Mouse (Mus musculus): ENCODE results near the gene Olfr284. TPM values are rescaled to one million over a fixed set of nuclear protein-coding genes. Genes with fewer than 3 reads are reported as not detected.

Gene Olfr284
- not detected in 2 replicates for polyA plus RNA-seq (2014; fragmentation: Nextera tagmentation; extraction: Ambion mirVana)

GRCm38 (mm10) chr15:98340887-98341286 lies at the start of gene Olfr284:
Gene Olfr284 (minus strand): TSS chr15:98340987.
- DNase-seq (ENCODE audit: low spot score) = no peak
- Histone ChIP-seq H3K9ac (ENCODE audit: low read depth, low read length) (no peak within 1 kb of the TSS), H3K27ac (ENCODE audit: low read depth, low read length) (no peak within 1 kb of the TSS), H3K9me3 (ENCODE audit: control insufficient read depth, low read length) (no peaks in the 10 kb centered on the region), H3K4me3 (ENCODE audit: low read depth, low read length) (no peak within 1 kb of the TSS), H3K4me1 (replicated peaks; ENCODE audit: control insufficient read depth, insufficient read depth, low read length) (no peaks in the 10 kb centered on the region), H3K27me3 (ENCODE audit: control insufficient read depth, insufficient read depth, low read length) (no peaks in the 10 kb centered on the region), H3K36me3 (ENCODE audit: control insufficient read depth, insufficient read depth, low read length) (no peaks in the 10 kb centered on the region), H3K4me2 (replicated peaks; ENCODE audit: low read depth, low read length) (no peak within 1 kb of the TSS)
- no peak for ATAC-seq (ENCODE audit: low FRiP score)
- WGBS = 89% methylated on average over 8 of the region's 8 CpGs

- ATAC-seq (ENCODE audit: low FRiP score) (no peak), DNase-seq (ENCODE audit: low spot score) (peak; percentile 85)
- WGBS = 33% methylated on average over 7 of the region's 7 CpGs
- H3K9ac ChIP-seq (ENCODE audit: low read depth, low read length) = no peak overlapping the region
- no peak overlapping the region for H3K4me3 ChIP-seq (ENCODE audit: low read depth, low read length)
- H3K27ac ChIP-seq (ENCODE audit: low read depth, low read length) = no peak overlapping the region
- no peaks in the 10 kb centered on the region for H3K4me1 ChIP-seq (replicated peaks; ENCODE audit: control insufficient read depth, insufficient read depth, low read length)
- H3K27me3 ChIP-seq (ENCODE audit: control insufficient read depth, insufficient read depth, low read length) = no peaks in the 10 kb centered on the region
- H3K36me3 ChIP-seq (ENCODE audit: control insufficient read depth, insufficient read depth, low read length) = no peaks in the 10 kb centered on the region
- H3K4me2 ChIP-seq (replicated peaks; ENCODE audit: low read depth, low read length) = no peak overlapping the region
- no peaks in the 10 kb centered on the region for H3K9me3 ChIP-seq (ENCODE audit: control insufficient read depth, low read length)
These were observed 49.0 kb upstream of the Olfr284 start for GRCm38 (mm10) chr15:98389796-98390195.

GRCm38 (mm10) chr15:98387621-98388020 lies 46.8 kb upstream of the Olfr284 start:
- Histone ChIP-seq H3K4me1 (replicated peaks; ENCODE audit: control insufficient read depth, insufficient read depth, low read length) (no peaks in the 10 kb centered on the region), H3K27ac (ENCODE audit: low read depth, low read length) (no peak overlapping the region), H3K9ac (ENCODE audit: low read depth, low read length) (no peak overlapping the region), H3K9me3 (ENCODE audit: control insufficient read depth, low read length) (no peaks in the 10 kb centered on the region), H3K36me3 (ENCODE audit: control insufficient read depth, insufficient read depth, low read length) (no peaks in the 10 kb centered on the region), H3K27me3 (ENCODE audit: control insufficient read depth, insufficient read depth, low read length) (no peaks in the 10 kb centered on the region), H3K4me2 (replicated peaks; ENCODE audit: low read depth, low read length) (no peak overlapping the region), H3K4me3 (ENCODE audit: low read depth, low read length) (no peak overlapping the region)
- ATAC-seq (ENCODE audit: low FRiP score) (no peak), DNase-seq (ENCODE audit: low spot score) (peak; percentile 8)
- 83% methylated on average over 2 of the region's 2 CpGs for WGBS

GRCm38 (mm10) chr15:98380846-98381245 lies 40.1 kb upstream of the Olfr284 start, which contains the start of gene Olfr283:
Gene Olfr283 (minus strand): TSS chr15:98380946.
- no peak for ATAC-seq (ENCODE audit: low FRiP score)
- Histone ChIP-seq H3K4me1 (replicated peaks; ENCODE audit: control insufficient read depth, insufficient read depth, low read length) (no peaks in the 10 kb centered on the region), H3K4me3 (ENCODE audit: low read depth, low read length) (no peak within 1 kb of the TSS), H3K27me3 (ENCODE audit: control insufficient read depth, insufficient read depth, low read length) (no peaks in the 10 kb centered on the region), H3K4me2 (replicated peaks; ENCODE audit: low read depth, low read length) (no peak within 1 kb of the TSS), H3K27ac (ENCODE audit: low read depth, low read length) (no peak within 1 kb of the TSS), H3K9ac (ENCODE audit: low read depth, low read length) (no peak within 1 kb of the TSS), H3K9me3 (ENCODE audit: control insufficient read depth, low read length) (no peaks in the 10 kb centered on the region), H3K36me3 (ENCODE audit: control insufficient read depth, insufficient read depth, low read length) (no peaks in the 10 kb centered on the region)
- 85% methylated on average over 6 of the region's 6 CpGs for whole genome bisulfite sequencing
- DNase-seq (ENCODE audit: low spot score) = no peak

- 92% methylated on average over 13 of the region's 13 CpGs for WGBS
- no peak overlapping the region for H3K27ac ChIP-seq (ENCODE audit: low read depth, low read length)
These were observed 37.4 kb upstream of the Olfr284 start for GRCm38 (mm10) chr15:98378209-98378608.

GRCm38 (mm10) chr15:98317177-98317724 lies 23.5 kb downstream of the Olfr284 start, which contains the start of gene Olfr285:
Gene Olfr285 (minus strand): TSS chr15:98317353.
- H3K9ac ChIP-seq (ENCODE audit: low read depth, low read length) = no peak within 1 kb of the TSS
- ATAC-seq (ENCODE audit: low FRiP score) = no peak
- H3K9me3 ChIP-seq (ENCODE audit: control insufficient read depth, low read length) = no peaks in the 10 kb centered on the region
- no peaks in the 10 kb centered on the region for H3K36me3 ChIP-seq (ENCODE audit: control insufficient read depth, insufficient read depth, low read length)
- H3K27ac ChIP-seq (ENCODE audit: low read depth, low read length) = no peak within 1 kb of the TSS
- 90% methylated on average over 5 of the region's 5 CpGs for WGBS
- no peaks in the 10 kb centered on the region for H3K27me3 ChIP-seq (ENCODE audit: control insufficient read depth, insufficient read depth, low read length)
- no peak for DNase-seq (ENCODE audit: low spot score)
- no peaks in the 10 kb centered on the region for H3K4me1 ChIP-seq (replicated peaks; ENCODE audit: control insufficient read depth, insufficient read depth, low read length)
- H3K4me2 ChIP-seq (replicated peaks; ENCODE audit: low read depth, low read length) = no peak within 1 kb of the TSS
- no peak within 1 kb of the TSS for H3K4me3 ChIP-seq (ENCODE audit: low read depth, low read length)

More at GRCm38 (mm10) chr15:98378209-98378608, 37.4 kb upstream of the Olfr284 start:
- DNase-seq (ENCODE audit: low spot score) (no peak), ATAC-seq (ENCODE audit: low FRiP score) (no peak)
- Histone ChIP-seq H3K4me2 (replicated peaks; ENCODE audit: low read depth, low read length) (no peak overlapping the region), H3K9me3 (ENCODE audit: control insufficient read depth, low read length) (no peaks in the 10 kb centered on the region), H3K36me3 (ENCODE audit: control insufficient read depth, insufficient read depth, low read length) (no peaks in the 10 kb centered on the region), H3K27me3 (ENCODE audit: control insufficient read depth, insufficient read depth, low read length) (no peaks in the 10 kb centered on the region), H3K4me3 (ENCODE audit: low read depth, low read length) (no peak overlapping the region), H3K9ac (ENCODE audit: low read depth, low read length) (no peak overlapping the region), H3K4me1 (replicated peaks; ENCODE audit: control insufficient read depth, insufficient read depth, low read length) (no peaks in the 10 kb centered on the region)

GRCm38 (mm10) chr15:98315703-98316102 lies 25.1 kb downstream of the Olfr284 start:
- Histone ChIP-seq H3K36me3 (ENCODE audit: control insufficient read depth, insufficient read depth, low read length) (no peaks in the 10 kb centered on the region), H3K9me3 (ENCODE audit: control insufficient read depth, low read length) (no peaks in the 10 kb centered on the region), H3K4me2 (replicated peaks; ENCODE audit: low read depth, low read length) (no peak overlapping the region), H3K27ac (ENCODE audit: low read depth, low read length) (no peak overlapping the region), H3K4me1 (replicated peaks; ENCODE audit: control insufficient read depth, insufficient read depth, low read length) (no peaks in the 10 kb centered on the region), H3K27me3 (ENCODE audit: control insufficient read depth, insufficient read depth, low read length) (no peaks in the 10 kb centered on the region), H3K4me3 (ENCODE audit: low read depth, low read length) (no peak overlapping the region), H3K9ac (ENCODE audit: low read depth, low read length) (no peak overlapping the region)
- WGBS = 50% methylated on average over 6 of the region's 6 CpGs
- ATAC-seq (ENCODE audit: low FRiP score) (no peak), DNase-seq (ENCODE audit: low spot score) (no peak)

GRCm38 (mm10) chr15:98295628-98296551 lies 44.9 kb downstream of the Olfr284 start, which contains the start of gene Zfp641:
Gene Zfp641 (minus strand): TSS chr15:98296161.
- no peaks in the 10 kb centered on the region for H3K4me1 ChIP-seq (replicated peaks; ENCODE audit: control insufficient read depth, insufficient read depth, low read length)
- DNase-seq (ENCODE audit: low spot score) (peak; percentile 58), ATAC-seq (ENCODE audit: low FRiP score) (peak; percentile 27; the same call in 1 of the 2 replicates)
- peak within 1 kb of the TSS; percentile 92 for H3K4me2 ChIP-seq (replicated peaks; ENCODE audit: low read depth, low read length)
- no peaks in the 10 kb centered on the region for H3K27me3 ChIP-seq (ENCODE audit: control insufficient read depth, insufficient read depth, low read length)
- H3K9me3 ChIP-seq (ENCODE audit: control insufficient read depth, low read length) = no peaks in the 10 kb centered on the region
- no peaks in the 10 kb centered on the region for H3K36me3 ChIP-seq (ENCODE audit: control insufficient read depth, insufficient read depth, low read length)
- WGBS = 5% methylated on average over 37 of the region's 60 CpGs
- no peak within 1 kb of the TSS for H3K27ac ChIP-seq (ENCODE audit: low read depth, low read length)
- H3K4me3 ChIP-seq (ENCODE audit: low read depth, low read length) = peak within 1 kb of the TSS; percentile 67
- peak within 1 kb of the TSS; percentile 73 for H3K9ac ChIP-seq (ENCODE audit: low read depth, low read length)

Data from hindbrain, embryonic 11.5 days (tissue).